Mouse (Mus musculus) stomach, embryonic 16.5 days (tissue): Measurements from ENCODE around the gene Als2cl. TPM values are rescaled to one million over a fixed set of nuclear protein-coding genes. Genes with fewer than 3 reads are reported as not detected.

Experiments used
- ATAC-seq: fragments of 200-750 bp; cut with Nextera tagmentation; 2 replicates; pipeline ENCODE4 v1.8.0; 2017; ENCODE audit warnings: moderate number of reproducible peaks, moderate TSS enrichment; ENCODE audit not compliant: insufficient read depth, low FRiP score
- H3K27ac ChIP-seq: fragments of 300-500 bp; sonication (generic); 2 replicates; pipeline ENCODE4 v1.5.1; 2014; ENCODE audit warnings: low read length
- H3K27me3 ChIP-seq: fragments of 300-500 bp; sonication (generic); 2 replicates; pipeline ENCODE4 v1.6.1; 2014; ENCODE audit warnings: low read length, control low read depth, mixed read lengths; ENCODE audit not compliant: control insufficient read depth, insufficient read depth
- H3K36me3 ChIP-seq: fragments of 300-500 bp; sonication (generic); 2 replicates; pipeline ENCODE4 v1.6.1; 2014; ENCODE audit warnings: low read length; ENCODE audit not compliant: control insufficient read depth, insufficient read depth
- H3K4me1 ChIP-seq: fragments of 300-500 bp; sonication (generic); 2 replicates; pipeline ENCODE4 v1.6.1; 2014; ENCODE audit warnings: low read length, control low read depth, mixed read lengths; ENCODE audit not compliant: control insufficient read depth, insufficient read depth
- H3K4me2 ChIP-seq: fragments of 300-500 bp; sonication (generic); 2 replicates; pipeline ENCODE4 v1.6.1; 2014; ENCODE audit warnings: low read depth, low read length, mixed read lengths
- H3K4me3 ChIP-seq: fragments of 300-500 bp; sonication (generic); replicated peaks from 2 replicates; pipeline ENCODE4 v1.5.1; 2014; ENCODE audit warnings: mild to moderate bottlenecking, low read length
- H3K9ac ChIP-seq: fragments of 300-500 bp; sonication (generic); 2 replicates; pipeline ENCODE4 v1.6.1; 2014; ENCODE audit warnings: low read length
- H3K9me3 ChIP-seq: fragments of 300-500 bp; sonication (generic); replicated peaks from 2 replicates; pipeline ENCODE4 v1.6.1; 2016; ENCODE audit warnings: low read length, control low read depth; ENCODE audit not compliant: control insufficient read depth
- WGBS: fragments of 180-500 bp; shearing (Covaris S2); extraction: QIAGEN DNeasy Blood & Tissue Kit; methylation state at CpG from one replicate; pipeline ENCODE4 v1.1.7; 2014; 5-methylcytosine and 5-hydroxymethylcytosine counted together
- polyA plus RNA-seq: library from polyadenylated mRNA; unstranded; fragments of >200 nt; fragmentation: Nextera tagmentation; extraction: Ambion mirVana; gene quantifications from 2 replicates; pipeline ENCODE4 v1.2.1, GENCODE M21; 2015

Als2cl gene
- polyA plus RNA-seq, 1 experiment from 2014 or later: 8.3 TPM

GRCm38 (mm10) chr9:110855903-110856302 lies 23.8 kb upstream of the Als2cl start:
- Histone ChIP-seq H3K4me2 (no peak overlapping the region), H3K4me3 (no peak overlapping the region), H3K9ac (no peak overlapping the region), H3K36me3 (no peaks in the 10 kb centered on the region), H3K9me3 (no peaks in the 10 kb centered on the region), H3K4me1 (0 out of 2 replicates have a peak, but pooled peaks cover 6% of the 10 kb centered on the region), H3K27ac (no peak overlapping the region), H3K27me3 (peaks cover 2% of the 10 kb centered on the region; the same call in 1 of the 2 replicates)
- WGBS: 61% methylated on average over 7 of the region's 7 CpGs
- ATAC-seq: no peak

GRCm38 (mm10) chr9:110856920-110857319 lies 22.8 kb upstream of the Als2cl start:
- 0 out of 2 replicates have a peak, but pooled peaks have one; percentile 13 for ATAC-seq
- Histone ChIP-seq H3K27ac (no peak overlapping the region), H3K9ac (no peak overlapping the region), H3K9me3 (no peaks in the 10 kb centered on the region), H3K4me3 (no peak overlapping the region), H3K4me2 (no peak overlapping the region), H3K27me3 (peaks cover 2% of the 10 kb centered on the region; the same call in 1 of the 2 replicates), H3K4me1 (0 out of 2 replicates have a peak, but pooled peaks cover 6% of the 10 kb centered on the region), H3K36me3 (no peaks in the 10 kb centered on the region)
- WGBS: 44% methylated on average over 4 of the region's 4 CpGs

- Histone ChIP-seq H3K27me3 (peaks cover 2% of the 10 kb centered on the region; the same call in 1 of the 2 replicates), H3K36me3 (no peaks in the 10 kb centered on the region), H3K9me3 (no peaks in the 10 kb centered on the region), H3K27ac (no peak within 1 kb of the TSS), H3K4me1 (0 out of 2 replicates have a peak, but pooled peaks cover 6% of the 10 kb centered on the region), H3K4me2 (peak within 1 kb of the TSS; percentile 46), H3K4me3 (peak within 1 kb of the TSS; percentile 32), H3K9ac (peak within 1 kb of the TSS; percentile 50; the same call in 1 of the 2 replicates)
- 0 out of 2 replicates have a peak, but pooled peaks have one; percentile 17 for ATAC-seq
- WGBS: 8% methylated on average over 49 of the region's 50 CpGs
Measured at GRCm38 (mm10) chr9:110857781-110858472, 21.7 kb upstream of the Als2cl start, which contains the start of gene Prss50. Gene Prss50, plus strand, starts transcription at chr9:110857967.

GRCm38 (mm10) chr9:110858523-110858922 lies 21.1 kb upstream of the Als2cl start:
- Histone ChIP-seq H3K4me3 (no peak overlapping the region), H3K4me2 (no peak overlapping the region), H3K36me3 (no peaks in the 10 kb centered on the region), H3K27ac (no peak overlapping the region), H3K9me3 (no peaks in the 10 kb centered on the region), H3K4me1 (0 out of 2 replicates have a peak, but pooled peaks cover 6% of the 10 kb centered on the region), H3K27me3 (peaks cover 2% of the 10 kb centered on the region; the same call in 1 of the 2 replicates), H3K9ac (no peak overlapping the region)
- no peak for ATAC-seq
- WGBS: 43% methylated on average over 5 of the region's 5 CpGs

- Histone ChIP-seq H3K27me3 (peaks cover 2% of the 10 kb centered on the region; the same call in 1 of the 2 replicates), H3K36me3 (no peaks in the 10 kb centered on the region), H3K27ac (no peak overlapping the region), H3K4me2 (no peak overlapping the region), H3K4me3 (no peak overlapping the region), H3K4me1 (0 out of 2 replicates have a peak, but pooled peaks cover 6% of the 10 kb centered on the region), H3K9me3 (no peaks in the 10 kb centered on the region), H3K9ac (no peak overlapping the region)
- no peak for ATAC-seq
- WGBS: 79% methylated on average over 5 of the region's 5 CpGs
Measured at GRCm38 (mm10) chr9:110858967-110859596, 20.6 kb upstream of the Als2cl start.

- Histone ChIP-seq H3K36me3 (no peaks in the 10 kb centered on the region), H3K27me3 (peaks cover 14% of the 10 kb centered on the region), H3K9ac (no peak overlapping the region), H3K27ac (no peak overlapping the region), H3K4me3 (no peak overlapping the region), H3K4me2 (no peak overlapping the region), H3K9me3 (no peaks in the 10 kb centered on the region), H3K4me1 (0 out of 2 replicates have a peak, but pooled peaks cover 4% of the 10 kb centered on the region)
- ATAC-seq: no peak
- WGBS: 16% methylated on average over 7 of the region's 7 CpGs
Measured at GRCm38 (mm10) chr9:110871030-110871429, 8.6 kb upstream of the Als2cl start.

GRCm38 (mm10) chr9:110873681-110874659 lies 5.7 kb upstream of the Als2cl start:
- ATAC-seq: peak; percentile 31; the same call in 1 of the 2 replicates
- Histone ChIP-seq H3K4me3 (peak overlapping the region; percentile 37), H3K4me2 (peak overlapping the region; percentile 53), H3K27ac (no peak overlapping the region), H3K9ac (peak overlapping the region; percentile 58), H3K9me3 (no peaks in the 10 kb centered on the region), H3K36me3 (no peaks in the 10 kb centered on the region), H3K4me1 (0 out of 2 replicates have a peak, but pooled peaks cover 4% of the 10 kb centered on the region), H3K27me3 (peaks cover 14% of the 10 kb centered on the region)
- WGBS: 8% methylated on average over 40 of the region's 40 CpGs

GRCm38 (mm10) chr9:110874660-110875191 lies 4.9 kb upstream of the Als2cl start:
- H3K27me3 ChIP-seq: peaks cover 14% of the 10 kb centered on the region
- H3K4me3 ChIP-seq: no peak overlapping the region
- no peak overlapping the region for H3K4me2 ChIP-seq
- H3K27ac ChIP-seq: no peak overlapping the region
- H3K9me3 ChIP-seq: no peaks in the 10 kb centered on the region
- peaks cover 4% of the 10 kb centered on the region; the same call in 1 of the 2 replicates for H3K4me1 ChIP-seq
- no peaks in the 10 kb centered on the region for H3K36me3 ChIP-seq
- H3K9ac ChIP-seq: no peak overlapping the region
- 14% methylated on average over 3 of the region's 3 CpGs for WGBS
- no peak for ATAC-seq
